Mouse (Mus musculus) forebrain, embryonic 16.5 days (tissue): ENCODE results near the gene A630001G21Rik. TPM values are rescaled to one million over a fixed set of nuclear protein-coding genes. Genes with fewer than 3 reads are reported as not detected.

ENCODE experiments used
- ATAC-seq: fragments of 200-750 bp; cut with Nextera tagmentation; 2 replicates; pipeline ENCODE4 v1.8.0; 2017; ENCODE audit warnings: mild to moderate bottlenecking, moderate library complexity
- H3K27ac ChIP-seq: fragments of 300-500 bp; sonication (generic); 2 replicates; pipeline ENCODE4 v1.5.1; 2014; ENCODE audit warnings: low read length, control low read depth
- H3K27me3 ChIP-seq: fragments of 300-500 bp; sonication (generic); replicated peaks from 2 replicates; pipeline ENCODE4 v1.6.1; 2014; ENCODE audit warnings: low read length; ENCODE audit not compliant: control insufficient read depth, insufficient read depth
- H3K36me3 ChIP-seq: fragments of 300-500 bp; sonication (generic); 2 replicates; pipeline ENCODE4 v1.6.1; 2014; ENCODE audit not compliant: control insufficient read depth, insufficient read depth
- H3K4me1 ChIP-seq: fragments of 300-500 bp; sonication (generic); replicated peaks from 2 replicates; pipeline ENCODE4 v1.6.1; 2014; ENCODE audit warnings: low read length; ENCODE audit not compliant: control insufficient read depth, insufficient read depth
- H3K4me2 ChIP-seq: fragments of 300-500 bp; sonication (generic); 2 replicates; pipeline ENCODE4 v1.6.1; 2014; ENCODE audit warnings: mild to moderate bottlenecking, low read length, control low read depth
- H3K4me3 ChIP-seq: fragments of 300-500 bp; sonication (generic); replicated peaks from 2 replicates; pipeline ENCODE4 v1.5.1; 2014; ENCODE audit warnings: mild to moderate bottlenecking, low read length, control low read depth
- H3K9ac ChIP-seq: fragments of 300-500 bp; sonication (generic); replicated peaks from 2 replicates; pipeline ENCODE4 v1.6.1; 2014; ENCODE audit warnings: low read depth, low read length, control low read depth
- H3K9me3 ChIP-seq: fragments of 300-500 bp; sonication (generic); 2 replicates; pipeline ENCODE4 v1.6.1; 2016; ENCODE audit warnings: low read length; ENCODE audit not compliant: control insufficient read depth
- WGBS: fragments of 180-500 bp; shearing (Covaris S2); extraction: QIAGEN DNeasy Blood & Tissue Kit; methylation state at CpG from one replicate; pipeline ENCODE4 v1.1.7; 2014; 5-methylcytosine and 5-hydroxymethylcytosine counted together
- polyA plus RNA-seq: library from polyadenylated mRNA; unstranded; fragments of >200 nt; fragmentation: Nextera tagmentation; extraction: Ambion mirVana; gene quantifications from 2 replicates; pipeline ENCODE4 v1.2.1, GENCODE M21; 2015

Gene A630001G21Rik
- polyA plus RNA-seq, 1 experiment from 2014 or later, result 0.32 TPM

- no peak for ATAC-seq
- Histone ChIP-seq H3K9me3 (no peaks in the 10 kb centered on the region), H3K27ac (no peak overlapping the region), H3K4me2 (no peak overlapping the region), H3K36me3 (no peaks in the 10 kb centered on the region), H3K4me3 (no peak overlapping the region), H3K4me1 (no peaks in the 10 kb centered on the region), H3K27me3 (no peaks in the 10 kb centered on the region), H3K9ac (no peak overlapping the region)
- WGBS, result 70% methylated on average over 3 of the region's 3 CpGs
Observed at GRCm38 (mm10) chr1:85779012-85779411, 569 bp upstream of the A630001G21Rik start.

- Histone ChIP-seq H3K27me3 (no peaks in the 10 kb centered on the region), H3K27ac (no peak overlapping the region), H3K4me2 (no peak overlapping the region), H3K36me3 (no peaks in the 10 kb centered on the region), H3K4me1 (no peaks in the 10 kb centered on the region), H3K4me3 (no peak overlapping the region), H3K9me3 (no peaks in the 10 kb centered on the region), H3K9ac (no peak overlapping the region)
- ATAC-seq, result no peak
- 45% methylated on average over 10 of the region's 10 CpGs for WGBS
Observed at GRCm38 (mm10) chr1:85776154-85776553, 2.3 kb downstream of the A630001G21Rik start.

GRCm38 (mm10) chr1:85775136-85775535 lies 3.3 kb downstream of the A630001G21Rik start:
- H3K27me3 ChIP-seq, result no peaks in the 10 kb centered on the region
- ATAC-seq, result no peak
- no peaks in the 10 kb centered on the region for H3K4me1 ChIP-seq
- H3K27ac ChIP-seq, result no peak overlapping the region
- H3K36me3 ChIP-seq, result no peaks in the 10 kb centered on the region
- H3K9me3 ChIP-seq, result no peaks in the 10 kb centered on the region
- no peak overlapping the region for H3K9ac ChIP-seq
- H3K4me3 ChIP-seq, result no peak overlapping the region
- no peak overlapping the region for H3K4me2 ChIP-seq
- 81% methylated on average over 7 of the region's 7 CpGs for WGBS

GRCm38 (mm10) chr1:85771976-85772375 lies 6.5 kb downstream of the A630001G21Rik start:
- no peak overlapping the region for H3K27ac ChIP-seq
- no peaks in the 10 kb centered on the region for H3K4me1 ChIP-seq
- H3K4me2 ChIP-seq, result no peak overlapping the region
- H3K4me3 ChIP-seq, result no peak overlapping the region
- H3K9me3 ChIP-seq, result no peaks in the 10 kb centered on the region
- no peak overlapping the region for H3K9ac ChIP-seq
- H3K27me3 ChIP-seq, result no peaks in the 10 kb centered on the region
- WGBS, result 72% methylated on average over 3 of the region's 3 CpGs
- H3K36me3 ChIP-seq, result no peaks in the 10 kb centered on the region
- ATAC-seq, result no peak

GRCm38 (mm10) chr1:85767754-85768153 lies 10.7 kb downstream of the A630001G21Rik start:
- no peak overlapping the region for H3K27ac ChIP-seq
- H3K4me2 ChIP-seq, result no peak overlapping the region
- WGBS, result 82% methylated on average over 1 of the region's 1 CpGs
- no peak overlapping the region for H3K4me3 ChIP-seq
- ATAC-seq, result no peak
- no peaks in the 10 kb centered on the region for H3K27me3 ChIP-seq
- no peaks in the 10 kb centered on the region for H3K9me3 ChIP-seq
- no peaks in the 10 kb centered on the region for H3K4me1 ChIP-seq
- no peaks in the 10 kb centered on the region for H3K36me3 ChIP-seq
- H3K9ac ChIP-seq, result no peak overlapping the region

DNA sequence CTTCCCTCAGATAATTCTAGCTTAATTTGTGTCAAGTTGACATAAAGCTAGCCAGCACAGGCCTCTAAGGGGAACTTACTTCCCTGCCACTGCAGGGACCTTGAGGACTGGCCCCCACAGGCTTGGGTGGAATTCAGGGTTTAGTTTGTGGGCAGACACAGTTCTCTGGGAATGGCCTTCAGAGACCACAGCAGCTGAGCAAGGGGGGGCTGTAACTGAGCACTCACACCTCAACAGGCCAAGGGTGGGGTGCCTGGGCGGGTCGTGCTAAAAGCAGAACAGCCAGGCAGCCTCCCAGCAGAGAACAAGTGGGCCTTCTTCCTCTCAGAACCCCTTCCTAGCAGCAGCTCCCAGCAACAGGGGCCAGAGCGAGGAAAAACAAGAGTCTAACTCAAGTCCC lies 12.3 kb downstream of the A630001G21Rik start:
- 86% methylated on average over 3 of the region's 3 CpGs for WGBS
- Histone ChIP-seq H3K27ac (no peak overlapping the region), H3K27me3 (no peaks in the 10 kb centered on the region), H3K36me3 (no peaks in the 10 kb centered on the region), H3K4me2 (no peak overlapping the region), H3K9ac (no peak overlapping the region), H3K4me3 (no peak overlapping the region), H3K4me1 (no peaks in the 10 kb centered on the region), H3K9me3 (no peaks in the 10 kb centered on the region)
- ATAC-seq, result no peak

- H3K27me3 ChIP-seq, result no peaks in the 10 kb centered on the region
- no peak overlapping the region for H3K27ac ChIP-seq
- no peak overlapping the region for H3K4me3 ChIP-seq
- no peak overlapping the region for H3K9ac ChIP-seq
- H3K4me1 ChIP-seq, result no peaks in the 10 kb centered on the region
- 76% methylated on average over 4 of the region's 4 CpGs for WGBS
- H3K36me3 ChIP-seq, result no peaks in the 10 kb centered on the region
- H3K9me3 ChIP-seq, result no peaks in the 10 kb centered on the region
- H3K4me2 ChIP-seq, result no peak overlapping the region
- ATAC-seq, result no peak
Observed at GRCm38 (mm10) chr1:85764291-85764690, 14.2 kb downstream of the A630001G21Rik start.

DNA sequence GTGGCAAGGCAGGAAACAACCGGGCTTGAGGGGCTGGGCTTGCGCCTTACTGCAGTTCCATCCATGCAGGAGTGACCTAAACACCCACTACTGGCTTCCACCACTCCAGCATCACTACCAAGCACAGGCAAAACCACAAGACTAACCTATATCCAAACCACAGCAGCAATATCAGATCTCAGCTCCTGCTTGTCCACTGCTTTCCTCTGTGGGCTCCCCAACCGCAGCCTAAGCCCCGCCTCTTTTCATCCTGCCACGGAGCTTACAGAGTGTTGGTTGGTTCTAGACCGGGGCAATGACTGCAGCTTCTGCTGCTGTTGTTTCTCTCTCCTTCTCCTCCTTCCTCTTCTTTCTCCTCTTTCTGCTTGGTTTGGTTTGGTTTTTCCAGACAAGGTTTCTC lies 15.1 kb downstream of the A630001G21Rik start:
- H3K36me3 ChIP-seq, result no peaks in the 10 kb centered on the region

DNA sequence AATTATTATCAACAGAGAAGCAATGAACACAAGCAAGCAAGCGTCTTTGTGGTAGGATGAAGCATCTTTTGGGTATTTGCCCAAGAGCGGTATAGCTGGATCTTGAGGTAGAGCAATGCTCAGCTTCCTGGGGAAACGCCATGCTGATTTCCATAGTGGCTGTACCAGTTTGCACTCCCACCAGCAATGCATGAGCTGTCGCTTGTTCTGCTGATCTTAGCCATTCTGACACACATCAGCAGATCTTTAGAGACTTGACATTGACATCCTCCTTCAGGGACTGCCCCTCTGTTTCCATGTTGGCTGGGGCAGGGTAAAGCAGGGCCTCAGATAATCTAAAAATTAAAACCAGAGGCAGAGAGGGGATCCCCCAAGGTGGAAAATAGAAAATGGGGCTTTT lies 16.8 kb downstream of the A630001G21Rik start:
- no peaks in the 10 kb centered on the region for H3K27me3 ChIP-seq
- ATAC-seq, result no peak
- H3K9me3 ChIP-seq, result no peaks in the 10 kb centered on the region
- WGBS, result 85% methylated on average over 4 of the region's 4 CpGs
- no peak overlapping the region for H3K4me2 ChIP-seq
- no peak overlapping the region for H3K4me3 ChIP-seq
- H3K4me1 ChIP-seq, result 0 out of 2 replicates have a peak, but pooled peaks cover 3% of the 10 kb centered on the region
- no peak overlapping the region for H3K9ac ChIP-seq
- no peak overlapping the region for H3K27ac ChIP-seq
- H3K36me3 ChIP-seq, result no peaks in the 10 kb centered on the region

More for the DNA sequence above, 15.1 kb downstream of the A630001G21Rik start:
- Histone ChIP-seq H3K4me1 (0 out of 2 replicates have a peak, but pooled peaks cover under 1% of the 10 kb centered on the region), H3K4me2 (no peak overlapping the region), H3K27ac (no peak overlapping the region), H3K9ac (no peak overlapping the region), H3K27me3 (no peaks in the 10 kb centered on the region), H3K9me3 (no peaks in the 10 kb centered on the region), H3K4me3 (no peak overlapping the region)
- 87% methylated on average over 6 of the region's 6 CpGs for WGBS
- ATAC-seq, result no peak

GRCm38 (mm10) chr1:85758969-85759293 lies 19.5 kb downstream of the A630001G21Rik start:
- WGBS, result 0% methylated on average over 1 of the region's 1 CpGs
- Histone ChIP-seq H3K27me3 (no peaks in the 10 kb centered on the region), H3K9me3 (no peaks in the 10 kb centered on the region), H3K36me3 (no peaks in the 10 kb centered on the region), H3K27ac (no peak overlapping the region), H3K9ac (no peak overlapping the region), H3K4me2 (no peak overlapping the region), H3K4me1 (0 out of 2 replicates have a peak, but pooled peaks cover 3% of the 10 kb centered on the region), H3K4me3 (no peak overlapping the region)
- ATAC-seq, result no peak
